Mouse (Mus musculus): ENCODE data around the gene Klhl11. TPM values are rescaled to one million over a fixed set of nuclear protein-coding genes. Genes with fewer than 3 reads are reported as not detected.

Gene Klhl11
- polyA plus RNA-seq, 1 experiment from 2014 or later = 5.9 TPM

GRCm38 (mm10) chr11:100428612-100429199, 43.8 kb downstream of the Klhl11 start:
- ATAC-seq = no peak
- Histone ChIP-seq H3K27ac (peak overlapping the region; percentile 18; the same call in 1 of the 2 replicates), H3K4me3 (replicated peaks) (no peak overlapping the region)

GRCm38 (mm10) chr11:100426820-100427219, 45.7 kb downstream of the Klhl11 start:
- peaks cover 10% of the 10 kb centered on the region for H3K36me3 ChIP-seq
- no peak overlapping the region for H3K27ac ChIP-seq
- H3K27me3 ChIP-seq (replicated peaks) = no peaks in the 10 kb centered on the region
- ATAC-seq = no peak
- H3K4me3 ChIP-seq (replicated peaks) = no peak overlapping the region
- WGBS = 81% methylated on average over 3 of the region's 3 CpGs
- no peaks in the 10 kb centered on the region for H3K9me3 ChIP-seq
- peaks cover 8% of the 10 kb centered on the region; the same call in 1 of the 2 replicates for H3K4me1 ChIP-seq (replicated peaks)
- H3K9ac ChIP-seq = no peak overlapping the region
- no peak overlapping the region for H3K4me2 ChIP-seq (replicated peaks)

More at GRCm38 (mm10) chr11:100428612-100429199, 43.8 kb downstream of the Klhl11 start:
- Histone ChIP-seq H3K27me3 (replicated peaks) (no peaks in the 10 kb centered on the region), H3K9me3 (no peaks in the 10 kb centered on the region), H3K4me2 (replicated peaks) (no peak overlapping the region), H3K36me3 (peaks cover 8% of the 10 kb centered on the region; the same call in 1 of the 2 replicates), H3K9ac (no peak overlapping the region), H3K4me1 (replicated peaks) (peaks cover 8% of the 10 kb centered on the region; the same call in 1 of the 2 replicates)
- 54% methylated on average over 9 of the region's 9 CpGs for WGBS

GRCm38 (mm10) chr11:100425851-100426250, 46.7 kb downstream of the Klhl11 start:
- no peak overlapping the region for H3K4me3 ChIP-seq (replicated peaks)
- H3K36me3 ChIP-seq = peaks cover 15% of the 10 kb centered on the region
- no peak overlapping the region for H3K4me2 ChIP-seq (replicated peaks)
- peaks cover 8% of the 10 kb centered on the region; the same call in 1 of the 2 replicates for H3K4me1 ChIP-seq (replicated peaks)
- no peak overlapping the region for H3K9ac ChIP-seq
- 19% methylated on average over 7 of the region's 7 CpGs for WGBS
- no peaks in the 10 kb centered on the region for H3K27me3 ChIP-seq (replicated peaks)
- H3K27ac ChIP-seq = no peak overlapping the region
- no peaks in the 10 kb centered on the region for H3K9me3 ChIP-seq
- peak; percentile 78 for ATAC-seq

- Histone ChIP-seq H3K9ac (no peak overlapping the region), H3K9me3 (no peaks in the 10 kb centered on the region), H3K27me3 (replicated peaks) (no peaks in the 10 kb centered on the region), H3K4me1 (replicated peaks) (peaks cover 5% of the 10 kb centered on the region; the same call in 1 of the 2 replicates), H3K27ac (no peak overlapping the region), H3K4me3 (replicated peaks) (no peak overlapping the region), H3K36me3 (peaks cover 7% of the 10 kb centered on the region; the same call in 1 of the 2 replicates), H3K4me2 (replicated peaks) (no peak overlapping the region)
- no peak for ATAC-seq
- 90% methylated on average over 7 of the region's 7 CpGs for WGBS
Measured at GRCm38 (mm10) chr11:100423836-100424235, 48.7 kb downstream of the Klhl11 start.

- WGBS = 81% methylated on average over 8 of the region's 8 CpGs
- Histone ChIP-seq H3K36me3 (peaks cover 7% of the 10 kb centered on the region; the same call in 1 of the 2 replicates), H3K4me3 (replicated peaks) (no peak overlapping the region), H3K4me1 (replicated peaks) (peaks cover 7% of the 10 kb centered on the region; the same call in 1 of the 2 replicates), H3K9me3 (no peaks in the 10 kb centered on the region), H3K27ac (no peak overlapping the region), H3K27me3 (replicated peaks) (no peaks in the 10 kb centered on the region), H3K4me2 (replicated peaks) (no peak overlapping the region), H3K9ac (no peak overlapping the region)
- no peak for ATAC-seq
Measured at GRCm38 (mm10) chr11:100421537-100421936, 51.0 kb downstream of the Klhl11 start.

- H3K36me3 ChIP-seq = 0 out of 2 replicates have a peak, but pooled peaks cover 5% of the 10 kb centered on the region
- WGBS = 2% methylated on average over 30 of the region's 31 CpGs
- peak within 1 kb of the TSS; percentile 96 for H3K27ac ChIP-seq
- peak within 1 kb of the TSS; percentile 78 for H3K4me2 ChIP-seq (replicated peaks)
- no peaks in the 10 kb centered on the region for H3K9me3 ChIP-seq
- peaks cover 39% of the 10 kb centered on the region for H3K4me1 ChIP-seq (replicated peaks)
- no peaks in the 10 kb centered on the region for H3K27me3 ChIP-seq (replicated peaks)
- ATAC-seq = peak; percentile 44
- H3K9ac ChIP-seq = peak within 1 kb of the TSS; percentile 93
- H3K4me3 ChIP-seq (replicated peaks) = peak within 1 kb of the TSS; percentile 80
Measured at GRCm38 (mm10) chr11:100414914-100415822, 57.4 kb downstream of the Klhl11 start, which contains the start of gene Fkbp10. Fkbp10 (plus strand) TSS chr11:100415697.

GRCm38 (mm10) chr11:100414021-100414913, 58.3 kb downstream of the Klhl11 start, which contains the start of gene P3h4:
P3h4 (minus strand) TSS chr11:100414836.
- Histone ChIP-seq H3K9me3 (no peaks in the 10 kb centered on the region), H3K27ac (peak within 1 kb of the TSS; percentile 96), H3K36me3 (0 out of 2 replicates have a peak, but pooled peaks cover 5% of the 10 kb centered on the region), H3K27me3 (replicated peaks) (no peaks in the 10 kb centered on the region), H3K4me1 (replicated peaks) (peaks cover 39% of the 10 kb centered on the region), H3K4me3 (replicated peaks) (peak within 1 kb of the TSS; percentile 80), H3K4me2 (replicated peaks) (peak within 1 kb of the TSS; percentile 78), H3K9ac (peak within 1 kb of the TSS; percentile 93)
- 2% methylated on average over 93 of the region's 93 CpGs for WGBS
- peak; percentile 92 for ATAC-seq

GRCm38 (mm10) chr11:100413541-100413940, 59.0 kb downstream of the Klhl11 start:
- no peaks in the 10 kb centered on the region for H3K9me3 ChIP-seq
- 0 out of 2 replicates have a peak, but pooled peaks cover 5% of the 10 kb centered on the region for H3K36me3 ChIP-seq
- H3K4me2 ChIP-seq (replicated peaks) = peak overlapping the region; percentile 78
- H3K4me3 ChIP-seq (replicated peaks) = peak overlapping the region; percentile 80
- peak overlapping the region; percentile 93 for H3K9ac ChIP-seq
- 55% methylated on average over 11 of the region's 11 CpGs for WGBS
- ATAC-seq = no peak
- H3K4me1 ChIP-seq (replicated peaks) = peaks cover 39% of the 10 kb centered on the region
- H3K27me3 ChIP-seq (replicated peaks) = no peaks in the 10 kb centered on the region
- peak overlapping the region; percentile 96 for H3K27ac ChIP-seq

Other genes starting within 250 kb of the Klhl11 start
- gene Krt16, start 223.8 kb downstream of the Klhl11 start, polyA plus RNA-seq (2015; fragmentation: Nextera tagmentation; extraction: Ambion mirVana) = not detected in 2 replicates
- 11.6 and 12.7 TPM in 2 replicates for gene Krt17, start 211.7 kb downstream of the Klhl11 start, polyA plus RNA-seq (2015; fragmentation: Nextera tagmentation; extraction: Ambion mirVana)
- gene Krt42, start 202.9 kb downstream of the Klhl11 start, polyA plus RNA-seq (2015; fragmentation: Nextera tagmentation; extraction: Ambion mirVana) = not detected in 2 replicates
- gene Eif1, start 152.9 kb downstream of the Klhl11 start, polyA plus RNA-seq (2015; fragmentation: Nextera tagmentation; extraction: Ambion mirVana) = 1,793 and 1,952 TPM in 2 replicates
- 2.1 and 2.4 TPM in 2 replicates for gene Gast, start 138.3 kb downstream of the Klhl11 start, polyA plus RNA-seq (2015; fragmentation: Nextera tagmentation; extraction: Ambion mirVana)
- gene Hap1, start 116.6 kb downstream of the Klhl11 start, polyA plus RNA-seq (2015; fragmentation: Nextera tagmentation; extraction: Ambion mirVana) = 13.9 and 15.5 TPM in 2 replicates
- 133 and 139 TPM in 2 replicates for gene Jup, start 75.0 kb downstream of the Klhl11 start, polyA plus RNA-seq (2015; fragmentation: Nextera tagmentation; extraction: Ambion mirVana)
- gene P3h4, start 57.9 kb downstream of the Klhl11 start, polyA plus RNA-seq (2015; fragmentation: Nextera tagmentation; extraction: Ambion mirVana) = 44.1 and 45.4 TPM in 2 replicates
- 84.2 and 86.6 TPM in 2 replicates for gene Fkbp10, start 57.0 kb downstream of the Klhl11 start, polyA plus RNA-seq (2015; fragmentation: Nextera tagmentation; extraction: Ambion mirVana)
- gene Nt5c3b, start 30.9 kb downstream of the Klhl11 start, polyA plus RNA-seq (2015; fragmentation: Nextera tagmentation; extraction: Ambion mirVana) = 94.2 and 100 TPM in 2 replicates
- gene Klhl10, start 30.8 kb downstream of the Klhl11 start, polyA plus RNA-seq (2015; fragmentation: Nextera tagmentation; extraction: Ambion mirVana) = 0.35 and 0.47 TPM in 2 replicates
- gene Acly, start 55.3 kb upstream of the Klhl11 start, polyA plus RNA-seq (2015; fragmentation: Nextera tagmentation; extraction: Ambion mirVana) = 146 and 153 TPM in 2 replicates
- 0.19 and 0.20 TPM in 2 replicates for gene Ttc25, start 72.9 kb upstream of the Klhl11 start, polyA plus RNA-seq (2015; fragmentation: Nextera tagmentation; extraction: Ambion mirVana)
- 32.1 and 34.4 TPM in 2 replicates for gene Cnp, start 102.2 kb upstream of the Klhl11 start, polyA plus RNA-seq (2015; fragmentation: Nextera tagmentation; extraction: Ambion mirVana)
- 57.6 and 65.0 TPM in 2 replicates for gene Nkiras2, start 146.5 kb upstream of the Klhl11 start, polyA plus RNA-seq (2015; fragmentation: Nextera tagmentation; extraction: Ambion mirVana)
- 188 TPM in 2 replicates for gene Dnajc7, start 147.4 kb upstream of the Klhl11 start, polyA plus RNA-seq (2015; fragmentation: Nextera tagmentation; extraction: Ambion mirVana)
- gene Zfp385c, start 219.7 kb upstream of the Klhl11 start, polyA plus RNA-seq (2015; fragmentation: Nextera tagmentation; extraction: Ambion mirVana) = 0.11 TPM in 2 replicates
- 2.7 and 3.2 TPM in 2 replicates for gene Dhx58, start 231.5 kb upstream of the Klhl11 start, polyA plus RNA-seq (2015; fragmentation: Nextera tagmentation; extraction: Ambion mirVana)
- 48.2 and 51.9 TPM in 2 replicates for gene Kat2a, start 239.7 kb upstream of the Klhl11 start, polyA plus RNA-seq (2015; fragmentation: Nextera tagmentation; extraction: Ambion mirVana)
- 0.40 and 0.54 TPM in 2 replicates for gene Hspb9, start 241.1 kb upstream of the Klhl11 start, polyA plus RNA-seq (2015; fragmentation: Nextera tagmentation; extraction: Ambion mirVana)